Mouse (Mus musculus): ENCODE measurements around the gene Prmt9.

DNA sequence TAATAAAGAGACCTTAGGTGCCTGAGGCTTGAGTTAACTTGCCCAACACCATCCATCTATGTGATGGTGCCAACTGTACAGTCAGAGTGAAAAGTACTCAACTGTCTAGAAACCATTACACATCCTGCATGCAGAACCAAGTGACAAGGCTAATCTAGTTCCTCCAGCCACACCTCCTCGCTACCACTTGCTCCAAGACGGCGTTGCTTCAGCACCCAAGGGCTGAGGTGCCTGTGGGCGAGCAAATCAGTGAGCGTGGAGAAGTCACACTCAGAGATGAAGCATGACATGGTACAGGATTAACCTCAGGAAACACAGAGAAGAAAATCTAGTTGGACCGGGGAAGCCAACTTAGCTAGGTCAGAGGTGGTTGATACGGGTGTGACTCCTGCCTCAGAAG is 40.2 kb upstream of the Prmt9 start:
- TF ChIP-seq CTCF (IDR thresholded peaks at IDR 0.05; ENCODE audit: low read depth) (no peak), EP300 (optimal IDR thresholded peaks at IDR 0.05) (no peak)
